Mouse (Mus musculus): ENCODE measurements around the gene Nfib.

- TF ChIP-seq TCF12 (IDR thresholded peaks at IDR 0.05; ENCODE audit: low read depth, low read length), result no peak
- no peak for TF ChIP-seq HCFC1 (IDR thresholded peaks at IDR 0.05; ENCODE audit: low read depth, low read length)
- no peak for TF ChIP-seq CHD2 (IDR thresholded peaks at IDR 0.05; ENCODE audit: low read length)
- no peak for TF ChIP-seq IRF4 (IDR thresholded peaks at IDR 0.05; ENCODE audit: low read depth, low read length)
- no peak for TF ChIP-seq MAX (IDR thresholded peaks at IDR 0.05; ENCODE audit: low read length)
- TF ChIP-seq ZC3H11A (IDR thresholded peaks at IDR 0.05; ENCODE audit: low read depth, low read length), result no peak
- TF ChIP-seq MEF2A (IDR thresholded peaks at IDR 0.05; ENCODE audit: borderline replicate concordance, low read depth, low read length), result no peak
- no peak for TF ChIP-seq CTCF (conservative IDR thresholded peaks at IDR 0.05 in 1 of 2, IDR thresholded peaks at IDR 0.05 in 1 of 2; ENCODE audit: low read depth in 2 of 2, low read length in 2 of 2)
- TF ChIP-seq BHLHE40 (IDR thresholded peaks at IDR 0.05; ENCODE audit: low read depth, low read length), result no peak
- TF ChIP-seq ZMIZ1 (IDR thresholded peaks at IDR 0.05; ENCODE audit: low read depth, low read length), result no peak
- TF ChIP-seq ZNF384 (IDR thresholded peaks at IDR 0.05; ENCODE audit: low read depth, low read length), result no peak
- no peak for TF ChIP-seq POLR2A (IDR thresholded peaks at IDR 0.05; ENCODE audit: low read depth, low read length)
- no peak for TF ChIP-seq TBP (conservative IDR thresholded peaks at IDR 0.05; ENCODE audit: low read depth, low read length)
These were observed 315.7 kb downstream of the Nfib start for GRCm38 (mm10) chr4:82389876-82390275.

All from CH12.LX (cell line).